Mouse (Mus musculus) neural tube, embryonic 13.5 days (tissue): ENCODE measurements around the gene Pax9. TPM values are rescaled to one million over a fixed set of nuclear protein-coding genes. Genes with fewer than 3 reads are reported as not detected.

ENCODE experiments used
- ATAC-seq: fragments of 200-750 bp; cut with Nextera tagmentation; 2 replicates; pipeline ENCODE4 v1.8.0; 2017; ENCODE audit warnings: low read depth, mild to moderate bottlenecking, moderate TSS enrichment, moderate library complexity
- H3K27ac ChIP-seq: fragments of 300-500 bp; sonication (generic); replicated peaks from 2 replicates; pipeline ENCODE4 v1.5.1; 2015; ENCODE audit warnings: moderate library complexity, mild to moderate bottlenecking, inconsistent platforms
- H3K27me3 ChIP-seq: fragments of 300-500 bp; sonication (generic); 2 replicates; pipeline ENCODE4 v1.6.1; 2015; ENCODE audit warnings: mild to moderate bottlenecking, inconsistent platforms
- H3K36me3 ChIP-seq: fragments of 300-500 bp; sonication (generic); 2 replicates; pipeline ENCODE4 v1.6.1; 2015; ENCODE audit warnings: mild to moderate bottlenecking, inconsistent platforms
- H3K4me1 ChIP-seq: fragments of 300-500 bp; sonication (generic); replicated peaks from 2 replicates; pipeline ENCODE4 v1.6.1; 2015; ENCODE audit warnings: inconsistent platforms
- H3K4me2 ChIP-seq: fragments of 300-500 bp; sonication (generic); 2 replicates; pipeline ENCODE4 v1.6.1; 2015; ENCODE audit warnings: inconsistent platforms, mild to moderate bottlenecking, moderate library complexity
- H3K4me3 ChIP-seq: fragments of 300-500 bp; sonication (generic); 2 replicates; pipeline ENCODE4 v1.5.1; 2015; ENCODE audit warnings: mild to moderate bottlenecking, inconsistent platforms
- H3K9ac ChIP-seq: fragments of 300-500 bp; sonication (generic); 2 replicates; pipeline ENCODE4 v1.6.1; 2015; ENCODE audit warnings: moderate library complexity, mild to moderate bottlenecking, inconsistent platforms
- H3K9me3 ChIP-seq: fragments of 300-500 bp; sonication (generic); 2 replicates; pipeline ENCODE4 v1.6.1; 2016; ENCODE audit warnings: inconsistent platforms
- WGBS: fragments of 180-500 bp; shearing (Covaris S2); methylation state at CpG from one replicate; pipeline ENCODE4 v1.1.7; 2015; 5-methylcytosine and 5-hydroxymethylcytosine counted together
- polyA plus RNA-seq: library from polyadenylated mRNA; unstranded; fragments of >200 nt; fragmentation: Nextera tagmentation; extraction: Ambion mirVana; gene quantifications from 2 replicates; pipeline ENCODE4 v1.2.1, GENCODE M21; 2015

The Pax9 gene
- polyA plus RNA-seq, 1 experiment from 2014 or later = 0.56 TPM

DNA sequence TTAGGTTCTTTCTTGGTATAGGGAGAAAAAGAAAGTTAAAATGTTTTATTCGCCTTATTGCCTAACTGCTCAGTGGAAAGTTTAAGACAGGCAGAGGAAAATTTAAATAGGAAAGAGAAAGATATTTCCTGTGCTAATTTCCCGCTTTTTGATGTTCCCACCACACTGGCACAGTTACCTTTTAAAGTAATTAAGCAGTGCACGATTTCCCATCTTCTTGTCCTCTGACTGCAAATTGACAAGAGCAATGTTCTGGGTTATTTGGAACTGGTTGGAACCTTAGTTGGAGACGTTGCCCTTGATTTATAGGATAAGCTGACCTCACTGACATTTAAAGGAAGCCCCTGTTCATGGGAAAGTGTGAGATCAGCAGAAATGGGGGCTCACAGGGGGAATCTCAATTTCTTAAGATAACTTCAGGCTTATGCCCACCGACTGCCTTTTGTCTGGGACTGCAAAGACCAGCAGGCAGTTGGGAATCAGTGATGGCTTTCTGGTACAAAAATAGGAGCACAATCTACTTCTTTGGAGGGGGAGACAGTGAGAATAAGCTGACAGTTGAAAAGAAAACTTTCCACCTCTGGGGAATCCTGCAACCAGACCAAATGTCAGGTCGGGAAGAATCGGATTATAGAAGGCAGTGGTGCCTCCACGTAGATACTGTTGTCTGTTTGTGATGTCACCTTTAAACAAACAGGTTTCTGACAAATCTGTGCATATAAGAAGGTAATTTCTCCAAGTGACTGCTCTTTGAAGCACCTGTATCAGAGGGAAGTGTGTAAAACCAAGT is 6.8 kb downstream of the Pax9 start:
- no peak overlapping the region for H3K4me2 ChIP-seq
- H3K27ac ChIP-seq = no peak overlapping the region
- no peak overlapping the region for H3K9ac ChIP-seq
- no peaks in the 10 kb centered on the region for H3K36me3 ChIP-seq
- no peaks in the 10 kb centered on the region for H3K9me3 ChIP-seq
- WGBS = 2% methylated on average over 8 of the region's 8 CpGs
- H3K4me1 ChIP-seq = peaks cover 20% of the 10 kb centered on the region
- peak overlapping the region; percentile 29; the same call in 1 of the 2 replicates for H3K4me3 ChIP-seq
- ATAC-seq = no peak
- peaks cover 93% of the 10 kb centered on the region for H3K27me3 ChIP-seq

DNA sequence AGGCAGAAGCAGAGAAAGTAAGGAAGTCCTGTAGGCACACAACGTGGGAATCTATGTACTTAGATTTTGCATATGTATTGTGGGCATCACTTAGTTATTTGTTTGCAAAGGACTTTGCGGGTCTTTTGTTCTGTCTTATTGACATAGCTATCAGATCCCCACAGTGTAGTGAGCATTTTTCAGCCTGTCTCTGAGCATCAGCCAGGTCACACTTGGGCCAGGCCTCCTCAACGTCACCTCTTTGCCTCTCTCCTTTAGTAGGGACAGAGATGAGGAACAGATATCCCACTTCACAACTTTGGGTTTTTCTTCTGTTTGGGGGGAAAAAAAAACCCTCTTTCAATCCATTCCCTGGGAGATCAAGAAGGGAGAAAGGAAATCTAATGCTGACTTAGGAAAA is 7.8 kb downstream of the Pax9 start:
- peaks cover 91% of the 10 kb centered on the region for H3K27me3 ChIP-seq
- no peak overlapping the region for H3K9ac ChIP-seq
- H3K4me1 ChIP-seq = peaks cover 20% of the 10 kb centered on the region
- H3K9me3 ChIP-seq = no peaks in the 10 kb centered on the region
- H3K4me3 ChIP-seq = 0 out of 2 replicates have a peak overlapping the region, but pooled peaks have one; percentile 11
- H3K4me2 ChIP-seq = peak overlapping the region; percentile 35; the same call in 1 of the 2 replicates
- no peak for ATAC-seq
- H3K36me3 ChIP-seq = no peaks in the 10 kb centered on the region
- H3K27ac ChIP-seq = no peak overlapping the region
- 12% methylated on average over 3 of the region's 3 CpGs for WGBS

DNA sequence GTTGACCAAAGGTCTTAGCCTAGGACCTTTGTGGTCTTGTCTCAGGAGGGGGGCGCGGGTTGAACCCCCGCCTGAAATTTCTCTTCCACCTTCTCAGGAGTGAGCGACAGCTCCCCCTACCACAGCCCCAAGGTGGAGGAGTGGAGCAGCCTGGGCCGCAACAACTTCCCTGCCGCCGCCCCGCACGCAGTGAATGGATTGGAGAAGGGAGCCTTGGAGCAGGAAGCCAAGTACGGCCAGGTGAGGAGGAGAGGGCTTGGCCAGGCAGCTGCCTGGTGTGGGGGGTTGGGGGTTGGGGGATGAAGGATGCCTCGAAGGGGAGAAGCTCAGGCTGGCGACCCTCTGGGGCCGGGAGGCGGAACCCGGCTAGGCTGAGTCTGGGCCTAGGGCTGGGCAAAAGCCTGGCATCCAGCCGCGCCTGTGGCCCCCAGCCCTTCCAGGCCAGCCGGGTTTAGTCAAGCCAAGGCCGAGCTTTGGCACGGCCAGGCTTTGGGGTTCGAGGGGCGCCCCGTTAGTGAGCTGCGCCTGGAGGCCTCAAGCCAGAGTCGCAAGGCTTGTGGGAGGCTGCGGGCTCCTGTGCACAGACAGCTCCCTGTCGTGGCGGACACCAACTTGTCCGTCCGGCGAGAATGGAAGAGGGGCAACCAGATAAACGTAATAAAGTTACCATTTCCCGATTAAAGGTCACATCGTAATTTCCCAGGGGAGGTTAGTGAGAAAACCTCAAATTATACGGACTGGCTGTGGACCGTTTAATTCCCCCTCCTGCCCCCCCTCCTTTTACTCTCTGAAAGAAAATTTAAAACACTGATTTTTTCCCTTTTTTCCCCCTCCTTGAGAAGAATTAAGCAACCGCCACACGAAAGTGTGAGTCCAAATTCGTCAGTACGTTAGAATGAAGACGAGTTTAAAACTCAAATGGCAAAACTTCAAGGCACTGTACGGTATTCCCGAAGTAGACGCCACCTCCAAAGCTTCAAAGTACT is 8.6 kb downstream of the Pax9 start:
- 3% methylated on average over 44 of the region's 44 CpGs for WGBS

DNA sequence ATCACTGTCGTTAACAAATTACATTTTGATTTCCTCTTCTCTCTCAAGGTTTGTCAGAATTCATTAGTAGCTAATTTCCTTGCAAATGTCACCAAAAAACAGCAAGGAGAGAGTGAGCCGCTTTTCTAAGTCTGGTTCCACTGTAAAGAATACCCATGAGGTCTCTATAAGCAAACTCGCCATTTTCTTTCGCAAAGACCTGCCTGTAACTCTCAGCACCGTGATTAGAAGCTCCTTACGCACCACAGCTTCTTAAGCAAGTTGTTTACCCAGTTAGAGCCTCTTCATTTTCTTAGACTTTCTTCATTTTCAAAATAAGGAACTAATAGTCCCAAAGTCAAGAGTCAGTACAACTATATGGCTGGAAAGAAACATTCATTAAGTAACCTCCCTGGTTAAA is 9.4 kb downstream of the Pax9 start:
- Histone ChIP-seq H3K4me3 (no peak overlapping the region), H3K4me1 (peaks cover 11% of the 10 kb centered on the region), H3K9me3 (no peaks in the 10 kb centered on the region), H3K9ac (no peak overlapping the region), H3K4me2 (no peak overlapping the region), H3K36me3 (no peaks in the 10 kb centered on the region), H3K27me3 (peaks cover 91% of the 10 kb centered on the region), H3K27ac (no peak overlapping the region)
- ATAC-seq = no peak
- WGBS = 12% methylated on average over 6 of the region's 6 CpGs

More for the DNA sequence above, 8.6 kb downstream of the Pax9 start:
- Histone ChIP-seq H3K4me1 (peaks cover 19% of the 10 kb centered on the region), H3K36me3 (no peaks in the 10 kb centered on the region), H3K9me3 (no peaks in the 10 kb centered on the region), H3K9ac (0 out of 2 replicates have a peak overlapping the region, but pooled peaks have one; percentile 49), H3K27me3 (peaks cover 91% of the 10 kb centered on the region), H3K27ac (no peak overlapping the region), H3K4me2 (peak overlapping the region; percentile 35), H3K4me3 (peak overlapping the region; percentile 11; the same call in 1 of the 2 replicates)
- ATAC-seq = no peak

DNA sequence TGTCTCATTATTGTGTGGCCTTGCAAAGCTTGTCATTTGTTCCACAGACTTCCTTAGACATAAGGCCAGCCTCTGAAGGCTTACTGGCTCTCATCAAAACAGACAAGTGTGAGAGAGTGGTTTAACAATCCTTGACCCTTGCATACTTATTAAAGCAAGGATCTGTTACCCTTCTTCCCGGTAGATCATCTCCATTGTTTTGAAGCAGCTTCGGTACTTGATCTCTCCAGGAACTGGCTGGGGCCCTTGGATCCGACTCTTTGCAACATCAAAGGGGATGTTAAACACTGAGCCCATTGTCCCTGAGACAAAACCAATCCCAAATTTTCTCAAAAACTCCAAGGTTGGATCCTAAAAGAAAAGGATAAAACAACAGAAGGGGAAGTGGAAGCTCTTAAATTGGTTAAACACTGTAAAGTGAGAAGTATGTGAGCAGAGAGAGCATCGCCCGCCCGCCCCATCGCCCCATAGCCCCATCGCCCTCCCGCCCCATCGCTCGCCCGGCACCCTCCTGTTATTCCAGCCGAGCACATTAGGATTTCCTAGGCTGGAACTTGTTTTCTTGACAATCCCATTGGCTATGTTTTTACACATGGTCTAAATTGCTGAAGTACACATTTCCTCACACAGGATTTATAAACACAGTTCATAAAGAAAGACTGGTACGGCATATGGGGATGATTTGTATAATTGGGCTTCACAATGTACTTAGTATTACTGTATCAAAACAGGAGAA is 26.6 kb downstream of the Pax9 start:
- no peak for ATAC-seq
- Histone ChIP-seq H3K9me3 (no peaks in the 10 kb centered on the region), H3K27ac (no peak overlapping the region), H3K4me3 (no peak overlapping the region), H3K36me3 (no peaks in the 10 kb centered on the region), H3K4me1 (no peaks in the 10 kb centered on the region), H3K27me3 (peaks cover 50% of the 10 kb centered on the region), H3K9ac (no peak overlapping the region), H3K4me2 (peak overlapping the region; percentile 30)
- 6% methylated on average over 14 of the region's 14 CpGs for WGBS

DNA sequence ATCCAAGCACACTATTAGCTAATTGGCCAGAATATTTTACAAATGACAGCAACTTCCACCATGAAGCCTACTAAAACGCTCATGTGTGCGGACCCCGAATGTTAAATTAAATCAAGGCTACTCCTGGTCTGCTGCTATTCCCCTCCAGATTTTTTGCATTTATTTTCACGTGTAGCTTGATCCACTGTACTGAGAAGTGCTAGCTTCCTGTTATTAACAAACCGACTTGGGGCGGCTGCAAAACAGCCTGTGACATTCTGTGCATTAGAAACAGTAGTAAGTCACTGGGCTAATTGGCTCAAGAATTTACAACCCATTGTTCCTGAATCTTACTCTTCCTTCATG is 27.1 kb downstream of the Pax9 start:
- WGBS = 16% methylated on average over 6 of the region's 6 CpGs
- no peak for ATAC-seq

DNA sequence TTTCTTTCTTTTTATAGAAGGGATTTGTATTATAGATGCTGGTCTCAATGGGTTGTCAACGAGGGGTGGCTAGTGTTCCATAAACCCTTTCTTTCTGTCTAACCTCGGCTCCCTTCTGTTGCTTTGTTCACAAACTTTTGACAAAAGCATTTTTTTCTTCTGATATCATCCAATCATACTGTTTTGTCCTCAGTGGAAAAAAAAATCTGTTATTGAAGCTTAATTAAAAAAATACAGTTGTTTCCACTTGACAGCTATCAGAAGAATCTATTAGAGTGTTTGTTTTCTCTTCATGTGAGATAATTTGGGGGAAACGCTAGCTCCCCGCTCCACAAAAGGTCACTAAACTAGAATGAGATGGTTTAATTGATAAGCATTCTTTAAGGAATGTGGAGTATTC is 36.1 kb downstream of the Pax9 start:
- Histone ChIP-seq H3K4me3 (no peak overlapping the region), H3K27me3 (no peaks in the 10 kb centered on the region), H3K4me2 (no peak overlapping the region), H3K27ac (no peak overlapping the region), H3K4me1 (no peaks in the 10 kb centered on the region), H3K36me3 (no peaks in the 10 kb centered on the region), H3K9ac (no peak overlapping the region), H3K9me3 (no peaks in the 10 kb centered on the region)
- no peak for ATAC-seq
- 71% methylated on average over 4 of the region's 4 CpGs for WGBS

More for the DNA sequence above, 27.1 kb downstream of the Pax9 start:
- Histone ChIP-seq H3K36me3 (no peaks in the 10 kb centered on the region), H3K9me3 (no peaks in the 10 kb centered on the region), H3K27ac (no peak overlapping the region), H3K4me1 (no peaks in the 10 kb centered on the region), H3K4me2 (peak overlapping the region; percentile 30), H3K27me3 (peaks cover 50% of the 10 kb centered on the region), H3K4me3 (no peak overlapping the region), H3K9ac (no peak overlapping the region)

DNA sequence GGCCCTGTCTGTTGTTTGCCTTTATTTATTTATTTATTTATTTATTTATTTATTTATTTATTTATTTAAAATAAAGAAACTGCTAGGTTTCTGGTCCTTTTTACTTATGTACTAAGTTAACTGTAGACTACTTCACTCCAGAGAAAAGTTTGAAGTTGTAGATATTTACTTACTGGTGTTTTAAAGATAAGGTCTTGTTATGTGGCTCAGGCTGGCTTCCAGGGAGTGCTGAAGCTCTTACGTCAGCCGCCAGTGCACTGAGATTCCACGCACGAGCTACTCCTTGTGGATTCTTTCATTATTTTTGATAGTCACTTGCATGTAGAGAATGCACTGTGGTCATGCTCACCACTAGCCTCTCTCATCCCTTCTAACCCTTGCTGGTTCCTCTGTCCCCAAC is 45.5 kb downstream of the Pax9 start:
- no peak for ATAC-seq
- H3K27me3 ChIP-seq = no peaks in the 10 kb centered on the region
- H3K4me3 ChIP-seq = no peak overlapping the region
- WGBS = 91% methylated on average over 4 of the region's 4 CpGs
- H3K36me3 ChIP-seq = no peaks in the 10 kb centered on the region
- H3K4me1 ChIP-seq = no peaks in the 10 kb centered on the region
- no peak overlapping the region for H3K27ac ChIP-seq
- no peak overlapping the region for H3K9ac ChIP-seq
- H3K4me2 ChIP-seq = no peak overlapping the region
- no peaks in the 10 kb centered on the region for H3K9me3 ChIP-seq

Other genes starting within 250 kb of the Pax9 start
- 0.14 and 0.73 TPM in 2 replicates for gene Nkx2-1, start 154.9 kb upstream of the Pax9 start, polyA plus RNA-seq
- not detected in 2 replicates for gene Nkx2-9, start 78.5 kb upstream of the Pax9 start, polyA plus RNA-seq